Mouse (Mus musculus) gastrocnemius, adult 2 months (tissue): ENCODE data around the gene Mpp4. TPM values are rescaled to one million over a fixed set of nuclear protein-coding genes. Genes with fewer than 3 reads are reported as not detected.
A peak's percentile ranks its signal among the peaks of the same experiment; 100 is the strongest.

Source experiments
- DNase-seq: peaks from one replicate; pipeline ENCODE4 v3.0.0; 2022
- H3K27ac ChIP-seq: fragments of 200-600 bp; 2 replicates; pipeline ENCODE4 v1.8.1; 2022; ENCODE audit warnings: mild to moderate bottlenecking
- H3K4me3 ChIP-seq: fragments of 200-600 bp; 2 replicates; pipeline ENCODE4 v1.8.1; 2022; ENCODE audit warnings: mild to moderate bottlenecking, moderate library complexity
- CTCF ChIP-seq: fragments of 200-600 bp; IDR thresholded peaks from 2 replicates; pipeline ENCODE4 v1.8.1; 2022; ENCODE audit warnings: antibody characterized with exemption, mild to moderate bottlenecking, moderate library complexity
- intact Hi-C: fragments of 180-260 bp; cut with DNase I; formaldehyde crosslinking; loops from one replicate; pipeline ENCODE4 v1.15.1; 2025
- long read RNA-seq, 2 experiments: library from polyadenylated mRNA; stranded (forward); transcript quantifications; one replicate each; pipeline ENCODE4 v2.0.0; 2021
- total RNA-seq, 2 experiments: library from RNA; stranded (reverse); gene quantifications; 2 replicates each; pipeline ENCODE4 v1.2.3; 2021

Mpp4 gene
- under 1 TPM in 1 of 2 experiments, not detected in 1; 0.22 TPM for total RNA-seq
- long read RNA-seq, experiment 1, result 0 reads
- long read RNA-seq, experiment 2, result 0 reads

- no peak within 1 kb of the TSS for H3K4me3 ChIP-seq
- no peak for TF ChIP-seq CTCF
- peak; percentile 20 for DNase-seq
- intact Hi-C loops, result no loop called here
- peak within 1 kb of the TSS; percentile 32; the same call in 1 of the 2 replicates for H3K27ac ChIP-seq
Observed at GRCm38 (mm10) chr1:59163030-59163461, at the start of gene Mpp4. TSS of gene Mpp4 (minus strand) at chr1:59163389.

GRCm38 (mm10) chr1:59212951-59213350, 49.8 kb upstream of the Mpp4 start:
- no peak overlapping the region for H3K4me3 ChIP-seq
- intact Hi-C loops, result no loop called here
- no peak for DNase-seq
- TF ChIP-seq CTCF, result no peak
- H3K27ac ChIP-seq, result no peak overlapping the region

- no peak overlapping the region for H3K27ac ChIP-seq
- no peak for TF ChIP-seq CTCF
- intact Hi-C loops, result no loop called here
- no peak overlapping the region for H3K4me3 ChIP-seq
- DNase-seq, result no peak
Observed at GRCm38 (mm10) chr1:59212076-59212779, 49.0 kb upstream of the Mpp4 start.

- TF ChIP-seq CTCF, result no peak
- Histone ChIP-seq H3K27ac (no peak overlapping the region), H3K4me3 (no peak overlapping the region)
- no peak for DNase-seq
- intact Hi-C loops, result no loop called here
Observed at GRCm38 (mm10) chr1:59211651-59212050, 48.5 kb upstream of the Mpp4 start.

GRCm38 (mm10) chr1:59208331-59208730, 45.1 kb upstream of the Mpp4 start:
- no peak for TF ChIP-seq CTCF
- no peak overlapping the region for H3K4me3 ChIP-seq

GRCm38 (mm10) chr1:59204489-59204888, 41.3 kb upstream of the Mpp4 start:
- intact Hi-C loops, result no loop called here
- TF ChIP-seq CTCF, result no peak
- DNase-seq, result no peak
- no peak overlapping the region for H3K4me3 ChIP-seq
- H3K27ac ChIP-seq, result no peak overlapping the region

More at GRCm38 (mm10) chr1:59208331-59208730, 45.1 kb upstream of the Mpp4 start:
- no peak for DNase-seq
- intact Hi-C loops, result no loop called here
- H3K27ac ChIP-seq, result no peak overlapping the region

- Histone ChIP-seq H3K4me3 (no peak overlapping the region), H3K27ac (no peak overlapping the region)
- no peak for TF ChIP-seq CTCF
- DNase-seq, result no peak
- intact Hi-C loops, result no loop called here
Observed at GRCm38 (mm10) chr1:59202367-59202766, 39.2 kb upstream of the Mpp4 start.

- no peak overlapping the region for H3K4me3 ChIP-seq
Observed at GRCm38 (mm10) chr1:59201561-59201960, 38.4 kb upstream of the Mpp4 start.

GRCm38 (mm10) chr1:59200960-59201359, 37.8 kb upstream of the Mpp4 start:
- TF ChIP-seq CTCF, result no peak
- no peak for DNase-seq
- intact Hi-C loops, result no loop called here
- Histone ChIP-seq H3K27ac (no peak overlapping the region), H3K4me3 (no peak overlapping the region)

More at GRCm38 (mm10) chr1:59201561-59201960, 38.4 kb upstream of the Mpp4 start:
- no peak overlapping the region for H3K27ac ChIP-seq
- intact Hi-C loops, result no loop called here
- DNase-seq, result no peak
- TF ChIP-seq CTCF, result no peak

- no peak for TF ChIP-seq CTCF
- intact Hi-C loops, result loop anchor here (5.0 kb wide), 1 partner anchor 42 kb away; the partner anchor contains the start of gene Als2
- DNase-seq, result no peak
- peak overlapping the region; percentile 68 for H3K27ac ChIP-seq
- H3K4me3 ChIP-seq, result no peak overlapping the region
Observed at GRCm38 (mm10) chr1:59194979-59195378, 31.8 kb upstream of the Mpp4 start.

GRCm38 (mm10) chr1:59187786-59188185, 24.6 kb upstream of the Mpp4 start:
- intact Hi-C loops, result no loop called here
- TF ChIP-seq CTCF, result no peak
- DNase-seq, result no peak
- Histone ChIP-seq H3K4me3 (no peak overlapping the region), H3K27ac (no peak overlapping the region)

- no peak for TF ChIP-seq CTCF
- no peak for DNase-seq
- Histone ChIP-seq H3K27ac (no peak overlapping the region), H3K4me3 (no peak overlapping the region)
- intact Hi-C loops, result no loop called here
Observed at GRCm38 (mm10) chr1:59186317-59186716, 23.1 kb upstream of the Mpp4 start.

GRCm38 (mm10) chr1:59185410-59185809, 22.2 kb upstream of the Mpp4 start:
- no peak for TF ChIP-seq CTCF
- Histone ChIP-seq H3K4me3 (no peak overlapping the region), H3K27ac (no peak overlapping the region)
- DNase-seq, result no peak
- intact Hi-C loops, result no loop called here

- intact Hi-C loops, result no loop called here
- Histone ChIP-seq H3K27ac (no peak overlapping the region), H3K4me3 (no peak overlapping the region)
- TF ChIP-seq CTCF, result no peak
- DNase-seq, result no peak
Observed at GRCm38 (mm10) chr1:59183045-59183444, 19.9 kb upstream of the Mpp4 start.
